Mouse (Mus musculus): Measurements from ENCODE around the gene Matn1. TPM values are rescaled to one million over a fixed set of nuclear protein-coding genes. Genes with fewer than 3 reads are reported as not detected.

The Matn1 gene
- total and polyA plus RNA-seq, 2 experiments from 2014 or later: not detected

GRCm38 (mm10) chr4:130920951-130921693 lies 23.1 kb upstream of the Matn1 start:
- no peak overlapping the region for H3K4me3 ChIP-seq (ENCODE audit: low read depth, low read length)
- H3K9me3 ChIP-seq (replicated peaks; ENCODE audit: control insufficient read depth, low read length): no peaks in the 10 kb centered on the region
- TF ChIP-seq CTCF (IDR thresholded peaks at IDR 0.05; ENCODE audit: low read depth): no peak
- TF ChIP-seq EP300 (IDR thresholded peaks at IDR 0.05; ENCODE audit: low read depth): no peak
- H3K27me3 ChIP-seq (ENCODE audit: control insufficient read depth, insufficient read depth, low read length): no peaks in the 10 kb centered on the region
- H3K4me1 ChIP-seq (ENCODE audit: control insufficient read depth, insufficient read depth): no peaks in the 10 kb centered on the region
- DNase-seq (ENCODE audit: low spot score): no peak
- H3K4me2 ChIP-seq (ENCODE audit: low read depth, low read length): no peak overlapping the region; the same call in 1 of the 2 replicates
- no peak for ATAC-seq (ENCODE audit: insufficient read depth, low read depth)
- H3K27ac ChIP-seq (ENCODE audit: low read depth): no peak overlapping the region
- no peaks in the 10 kb centered on the region for H3K36me3 ChIP-seq (replicated peaks; ENCODE audit: control insufficient read depth, insufficient read depth, low read length)
- 62% methylated on average over 12 of the region's 12 CpGs for WGBS
- no peak overlapping the region for H3K9ac ChIP-seq (replicated peaks; ENCODE audit: low read depth, low read length)

- H3K9me3 ChIP-seq (replicated peaks; ENCODE audit: control insufficient read depth, low read length): no peaks in the 10 kb centered on the region
- H3K36me3 ChIP-seq (replicated peaks; ENCODE audit: control insufficient read depth, insufficient read depth, low read length): no peaks in the 10 kb centered on the region
- no peak overlapping the region for H3K4me2 ChIP-seq (ENCODE audit: low read depth, low read length)
- TF ChIP-seq CTCF (IDR thresholded peaks at IDR 0.05; ENCODE audit: low read depth): no peak
- TF ChIP-seq EP300 (IDR thresholded peaks at IDR 0.05; ENCODE audit: low read depth): no peak
- DNase-seq (ENCODE audit: low spot score) (no peak), ATAC-seq (ENCODE audit: insufficient read depth, low read depth) (no peak)
- no peaks in the 10 kb centered on the region for H3K27me3 ChIP-seq (ENCODE audit: control insufficient read depth, insufficient read depth, low read length)
- no peak overlapping the region for H3K27ac ChIP-seq (ENCODE audit: low read depth)
- no peaks in the 10 kb centered on the region for H3K4me1 ChIP-seq (ENCODE audit: control insufficient read depth, insufficient read depth)
- H3K4me3 ChIP-seq (ENCODE audit: low read depth, low read length): no peak overlapping the region
- no peak overlapping the region for H3K9ac ChIP-seq (replicated peaks; ENCODE audit: low read depth, low read length)
- 57% methylated on average over 10 of the region's 10 CpGs for WGBS
Measured at GRCm38 (mm10) chr4:130921986-130922385, 22.2 kb upstream of the Matn1 start.

- H3K27ac ChIP-seq (ENCODE audit: low read depth): no peak overlapping the region
- no peaks in the 10 kb centered on the region for H3K9me3 ChIP-seq (replicated peaks; ENCODE audit: control insufficient read depth, low read length)
- H3K4me1 ChIP-seq (ENCODE audit: control insufficient read depth, insufficient read depth): no peaks in the 10 kb centered on the region
- H3K4me2 ChIP-seq (ENCODE audit: low read depth, low read length): no peak overlapping the region
- no peak overlapping the region for H3K9ac ChIP-seq (replicated peaks; ENCODE audit: low read depth, low read length)
- ATAC-seq (ENCODE audit: insufficient read depth, low read depth) (no peak), DNase-seq (ENCODE audit: low spot score) (no peak)
- H3K27me3 ChIP-seq (ENCODE audit: control insufficient read depth, insufficient read depth, low read length): no peaks in the 10 kb centered on the region
- no peaks in the 10 kb centered on the region for H3K36me3 ChIP-seq (replicated peaks; ENCODE audit: control insufficient read depth, insufficient read depth, low read length)
- WGBS: 48% methylated on average over 6 of the region's 6 CpGs
- no peak for TF ChIP-seq EP300 (IDR thresholded peaks at IDR 0.05; ENCODE audit: low read depth)
- no peak for TF ChIP-seq CTCF (IDR thresholded peaks at IDR 0.05; ENCODE audit: low read depth)
- no peak overlapping the region for H3K4me3 ChIP-seq (ENCODE audit: low read depth, low read length)
Measured at GRCm38 (mm10) chr4:130926274-130926673, 17.9 kb upstream of the Matn1 start.

DNA sequence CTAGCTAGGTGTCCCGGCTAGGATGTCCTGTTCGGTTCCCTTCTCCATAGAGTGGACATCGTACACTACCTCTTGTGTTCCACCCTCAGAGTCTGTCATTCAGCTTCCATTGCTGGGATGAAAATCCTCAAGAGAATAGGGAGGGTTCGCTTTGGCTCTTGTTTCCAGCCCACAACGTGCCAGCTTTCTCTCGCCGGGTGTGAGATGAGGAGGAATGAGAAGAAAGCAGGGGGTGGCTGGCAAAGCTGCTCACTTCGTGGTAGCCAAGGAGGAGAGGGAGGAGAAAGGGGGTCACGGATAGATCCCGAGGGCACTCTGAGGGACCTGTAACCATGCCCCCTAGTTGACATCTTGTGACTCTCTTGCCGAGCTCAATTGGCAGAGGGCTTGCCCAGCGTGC lies 16.4 kb upstream of the Matn1 start:
- ATAC-seq (ENCODE audit: insufficient read depth, low read depth): no peak

GRCm38 (mm10) chr4:130942644-130943043 lies 1.5 kb upstream of the Matn1 start:
- Histone ChIP-seq H3K4me1 (ENCODE audit: control insufficient read depth, insufficient read depth) (no peaks in the 10 kb centered on the region), H3K4me3 (ENCODE audit: low read depth, low read length) (no peak overlapping the region), H3K27ac (ENCODE audit: low read depth) (no peak overlapping the region), H3K9ac (replicated peaks; ENCODE audit: low read depth, low read length) (no peak overlapping the region), H3K4me2 (ENCODE audit: low read depth, low read length) (no peak overlapping the region), H3K36me3 (replicated peaks; ENCODE audit: control insufficient read depth, insufficient read depth, low read length) (no peaks in the 10 kb centered on the region), H3K9me3 (replicated peaks; ENCODE audit: control insufficient read depth, low read length) (no peaks in the 10 kb centered on the region), H3K27me3 (ENCODE audit: control insufficient read depth, insufficient read depth, low read length) (peaks cover 17% of the 10 kb centered on the region)
- WGBS: 46% methylated on average over 14 of the region's 14 CpGs
- DNase-seq (ENCODE audit: low spot score) (no peak), ATAC-seq (ENCODE audit: insufficient read depth, low read depth) (no peak)
- TF ChIP-seq EP300 (IDR thresholded peaks at IDR 0.05; ENCODE audit: low read depth): no peak

More for the DNA sequence above, 16.4 kb upstream of the Matn1 start:
- H3K36me3 ChIP-seq (replicated peaks; ENCODE audit: control insufficient read depth, insufficient read depth, low read length): no peaks in the 10 kb centered on the region
- H3K4me3 ChIP-seq (ENCODE audit: low read depth, low read length): no peak overlapping the region
- H3K27me3 ChIP-seq (ENCODE audit: control insufficient read depth, insufficient read depth, low read length): no peaks in the 10 kb centered on the region
- H3K9me3 ChIP-seq (replicated peaks; ENCODE audit: control insufficient read depth, low read length): no peaks in the 10 kb centered on the region
- no peaks in the 10 kb centered on the region for H3K4me1 ChIP-seq (ENCODE audit: control insufficient read depth, insufficient read depth)
- WGBS: 73% methylated on average over 12 of the region's 12 CpGs
- H3K4me2 ChIP-seq (ENCODE audit: low read depth, low read length): no peak overlapping the region
- no peak overlapping the region for H3K9ac ChIP-seq (replicated peaks; ENCODE audit: low read depth, low read length)
- no peak for DNase-seq (ENCODE audit: low spot score)
- no peak for TF ChIP-seq EP300 (IDR thresholded peaks at IDR 0.05; ENCODE audit: low read depth)
- no peak overlapping the region for H3K27ac ChIP-seq (ENCODE audit: low read depth)

GRCm38 (mm10) chr4:130944779-130945178 lies 594 bp downstream of the Matn1 start:
- Histone ChIP-seq H3K27me3 (ENCODE audit: control insufficient read depth, insufficient read depth, low read length) (peaks cover 17% of the 10 kb centered on the region), H3K4me1 (ENCODE audit: control insufficient read depth, insufficient read depth) (no peaks in the 10 kb centered on the region), H3K36me3 (replicated peaks; ENCODE audit: control insufficient read depth, insufficient read depth, low read length) (no peaks in the 10 kb centered on the region), H3K4me2 (ENCODE audit: low read depth, low read length) (no peak overlapping the region), H3K9ac (replicated peaks; ENCODE audit: low read depth, low read length) (no peak overlapping the region), H3K9me3 (replicated peaks; ENCODE audit: control insufficient read depth, low read length) (no peaks in the 10 kb centered on the region), H3K4me3 (ENCODE audit: low read depth, low read length) (no peak overlapping the region), H3K27ac (ENCODE audit: low read depth) (no peak overlapping the region)
- DNase-seq (ENCODE audit: low spot score) (no peak), ATAC-seq (ENCODE audit: insufficient read depth, low read depth) (no peak)
- no peak for TF ChIP-seq CTCF (IDR thresholded peaks at IDR 0.05; ENCODE audit: low read depth)
- no peak for TF ChIP-seq EP300 (IDR thresholded peaks at IDR 0.05; ENCODE audit: low read depth)
- WGBS: 73% methylated on average over 7 of the region's 7 CpGs

Data from heart, postnatal 0 days (tissue).